Mouse (Mus musculus): ENCODE measurements around the gene Enox1.

DNA sequence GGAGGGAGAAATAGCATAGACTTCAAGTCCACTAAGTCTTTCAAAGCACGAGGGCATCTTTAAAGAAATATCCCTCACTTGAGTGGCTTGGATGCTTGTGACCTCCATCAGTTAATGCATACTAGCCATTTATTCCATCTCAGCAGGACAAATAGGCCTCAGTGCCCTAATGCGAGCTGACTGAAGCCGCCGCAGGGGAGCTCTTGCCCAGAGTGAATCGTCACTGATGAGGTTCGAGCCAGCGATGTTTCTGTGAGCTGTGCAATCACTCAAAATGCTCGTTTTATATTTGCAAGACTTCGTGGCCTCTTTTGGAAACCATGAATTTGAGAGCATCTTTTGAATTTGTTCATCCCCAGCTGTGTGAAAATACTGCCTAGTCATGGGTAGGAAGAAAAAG lies 372.6 kb downstream of the Enox1 start:
- TF ChIP-seq EP300 (IDR thresholded peaks at IDR 0.05; ENCODE audit: low read depth) (no peak), CTCF (IDR thresholded peaks at IDR 0.05; ENCODE audit: low read depth) (no peak)
